Comparison of ENCODE assay signal across 8 mouse cellular contexts in the genomic region with DNA sequence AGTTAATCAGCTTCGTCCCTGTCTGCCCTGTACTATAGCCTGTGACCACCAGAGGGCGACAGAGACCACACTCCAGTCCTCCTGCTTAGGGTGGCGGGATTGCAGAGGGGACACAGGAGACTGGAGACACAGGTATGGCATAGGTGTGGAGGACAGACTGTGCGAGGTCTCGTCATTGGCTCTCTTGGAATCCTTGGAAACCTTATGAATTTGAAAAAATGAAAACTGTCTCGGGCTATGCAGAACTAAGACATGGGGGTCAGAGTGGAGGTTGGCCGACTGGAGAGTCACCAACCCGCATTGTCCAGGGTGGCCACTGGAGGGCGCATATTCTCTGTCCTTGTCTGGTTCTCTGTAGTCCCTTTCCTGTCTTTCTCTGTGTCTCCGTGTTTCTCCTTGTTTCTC. TPM values are rescaled to one million over a fixed set of nuclear protein-coding genes. Genes with fewer than 3 reads are reported as not detected.
DNase-seq lines count a peak whose midpoint lies in the region; ATAC-seq and TF ChIP-seq lines count a peak whose summit lies in the region.

No protein-coding gene starts in this region.

- peaks cover 16% of the 10 kb centered on the region; the same call in 1 of the 2 replicates for H3K27me3 ChIP-seq in E14TG2a.4 (ENCODE audit: insufficient read depth, low read length)
- peaks cover 25% of the 10 kb centered on the region for H3K27me3 ChIP-seq in forebrain, embryonic 12.5 days
- H3K27me3 ChIP-seq in heart, postnatal 0 days (ENCODE audit: control insufficient read depth, insufficient read depth, low read length): peaks cover 36% of the 10 kb centered on the region
- peaks cover 48% of the 10 kb centered on the region for H3K27me3 ChIP-seq in liver, embryonic 15.5 days
- H3K27me3 ChIP-seq in neural tube, embryonic 12.5 days (replicated peaks): peaks cover 16% of the 10 kb centered on the region
- no peaks in the 10 kb centered on the region for H3K27me3 ChIP-seq in stomach, postnatal 0 days (ENCODE audit: control insufficient read depth, insufficient read depth, low read length)

- no peak for TF ChIP-seq EP300 in heart, postnatal 0 days (IDR thresholded peaks at IDR 0.05; ENCODE audit: low read depth)
- no peak for TF ChIP-seq EP300 in stomach, postnatal 0 days (optimal IDR thresholded peaks at IDR 0.05)

- ATAC-seq in forebrain, embryonic 12.5 days (ENCODE audit: low FRiP score): peak; percentile 54
- ATAC-seq in heart, postnatal 0 days (ENCODE audit: insufficient read depth, low read depth): peak; percentile 75
- ATAC-seq in liver, embryonic 15.5 days (ENCODE audit: insufficient read depth): peak; percentile 57; the same call in 1 of the 2 replicates
- ATAC-seq in neural tube, embryonic 12.5 days (ENCODE audit: low FRiP score, low read depth): peak; percentile 52
- peak; percentile 75 for ATAC-seq in stomach, postnatal 0 days (ENCODE audit: low FRiP score, low TSS enrichment)

- WGBS in forebrain, embryonic 12.5 days: under 1% methylated on average over 10 of the region's 10 CpGs
- 1% methylated on average over 10 of the region's 10 CpGs for WGBS in heart, postnatal 0 days
- under 1% methylated on average over 10 of the region's 10 CpGs for WGBS in liver, embryonic 15.5 days (ENCODE audit: insufficient replicate concordance)
- under 1% methylated on average over 10 of the region's 10 CpGs for WGBS in neural tube, embryonic 12.5 days
- WGBS in stomach, postnatal 0 days: under 1% methylated on average over 10 of the region's 10 CpGs

- H3K27ac ChIP-seq in forebrain, embryonic 12.5 days: peak overlapping the region; percentile 38; the same call in 1 of the 2 replicates
- H3K27ac ChIP-seq in heart, postnatal 0 days (ENCODE audit: low read depth): no peak overlapping the region
- no peak overlapping the region for H3K27ac ChIP-seq in liver, embryonic 15.5 days (replicated peaks)
- no peak overlapping the region for H3K27ac ChIP-seq in neural tube, embryonic 12.5 days
- no peak overlapping the region for H3K27ac ChIP-seq in stomach, postnatal 0 days (replicated peaks)

- peak overlapping the region; percentile 39 for H3K4me2 ChIP-seq in forebrain, embryonic 12.5 days
- H3K4me2 ChIP-seq in heart, postnatal 0 days (ENCODE audit: low read depth, low read length): peak overlapping the region; percentile 49
- peak overlapping the region; percentile 54 for H3K4me2 ChIP-seq in liver, embryonic 15.5 days
- H3K4me2 ChIP-seq in neural tube, embryonic 12.5 days (replicated peaks): peak overlapping the region; percentile 50
- peak overlapping the region; percentile 52 for H3K4me2 ChIP-seq in stomach, postnatal 0 days (replicated peaks; ENCODE audit: low read depth)

- H3K36me3 ChIP-seq in E14TG2a.4 (ENCODE audit: insufficient read depth, low read length): no peaks in the 10 kb centered on the region
- H3K36me3 ChIP-seq in forebrain, embryonic 12.5 days (replicated peaks): no peaks in the 10 kb centered on the region
- H3K36me3 ChIP-seq in heart, postnatal 0 days (replicated peaks; ENCODE audit: control insufficient read depth, insufficient read depth, low read length): no peaks in the 10 kb centered on the region
- H3K36me3 ChIP-seq in liver, embryonic 15.5 days (replicated peaks): no peaks in the 10 kb centered on the region
- no peaks in the 10 kb centered on the region for H3K36me3 ChIP-seq in neural tube, embryonic 12.5 days
- no peaks in the 10 kb centered on the region for H3K36me3 ChIP-seq in stomach, postnatal 0 days (ENCODE audit: control insufficient read depth, insufficient read depth, low read length)

- TF ChIP-seq CTCF in E14TG2a.4 (conservative IDR thresholded peaks at IDR 0.05; ENCODE audit: low read length): peak; percentile 93
- peak; percentile 99 for TF ChIP-seq CTCF in heart, postnatal 0 days (IDR thresholded peaks at IDR 0.05; ENCODE audit: low read depth)
- peak; percentile 94 for TF ChIP-seq CTCF in stomach, postnatal 0 days (IDR thresholded peaks at IDR 0.05; ENCODE audit: low read depth)

- peaks cover 36% of the 10 kb centered on the region for H3K4me1 ChIP-seq in E14TG2a.4 (replicated peaks; ENCODE audit: low read depth, low read length)
- peaks cover 58% of the 10 kb centered on the region for H3K4me1 ChIP-seq in forebrain, embryonic 12.5 days
- peaks cover 3% of the 10 kb centered on the region; the same call in 1 of the 2 replicates for H3K4me1 ChIP-seq in heart, postnatal 0 days (ENCODE audit: control insufficient read depth, insufficient read depth)
- peaks cover 5% of the 10 kb centered on the region for H3K4me1 ChIP-seq in liver, embryonic 15.5 days (replicated peaks)
- H3K4me1 ChIP-seq in neural tube, embryonic 12.5 days: peaks cover 46% of the 10 kb centered on the region
- H3K4me1 ChIP-seq in stomach, postnatal 0 days (replicated peaks; ENCODE audit: control insufficient read depth, insufficient read depth): peaks cover 2% of the 10 kb centered on the region; the same call in 1 of the 2 replicates

- DNase-seq in c-Kit-positive CD71-positive TER-119-negative erythroid progenitor cells, embryonic 14.5 days (ENCODE audit: low read depth): peak; percentile 74
- DNase-seq in heart, postnatal 0 days (ENCODE audit: low spot score): peak; percentile 71
- peak; percentile 88 to 94 for DNase-seq in kidney, postnatal 36 days
- peak; percentile 90 for DNase-seq in stomach, postnatal 0 days (ENCODE audit: low spot score)

- no peak overlapping the region for H3K9ac ChIP-seq in forebrain, embryonic 12.5 days
- H3K9ac ChIP-seq in heart, postnatal 0 days (replicated peaks; ENCODE audit: low read depth, low read length): no peak overlapping the region
- H3K9ac ChIP-seq in liver, embryonic 15.5 days: no peak overlapping the region
- H3K9ac ChIP-seq in neural tube, embryonic 12.5 days: 0 out of 2 replicates have a peak overlapping the region, but pooled peaks have one; percentile 30
- H3K9ac ChIP-seq in stomach, postnatal 0 days (ENCODE audit: low read length): no peak overlapping the region

- H3K4me3 ChIP-seq in E14TG2a.4 (replicated peaks; ENCODE audit: low read length): 0 out of 2 replicates have a peak overlapping the region, but pooled peaks have one; percentile 23
- H3K4me3 ChIP-seq in forebrain, embryonic 12.5 days (replicated peaks): no peak overlapping the region
- H3K4me3 ChIP-seq in heart, postnatal 0 days (ENCODE audit: low read depth, low read length): 0 out of 2 replicates have a peak overlapping the region, but pooled peaks have one; percentile 7
- H3K4me3 ChIP-seq in liver, embryonic 15.5 days (replicated peaks): 0 out of 2 replicates have a peak overlapping the region, but pooled peaks have one; percentile 18
- H3K4me3 ChIP-seq in neural tube, embryonic 12.5 days: no peak overlapping the region
- H3K4me3 ChIP-seq in stomach, postnatal 0 days (ENCODE audit: low read depth, low read length): peak overlapping the region; percentile 27

- no peaks in the 10 kb centered on the region for H3K9me3 ChIP-seq in E14TG2a.4 (ENCODE audit: low read length)
- H3K9me3 ChIP-seq in forebrain, embryonic 12.5 days: no peaks in the 10 kb centered on the region
- H3K9me3 ChIP-seq in heart, postnatal 0 days (replicated peaks; ENCODE audit: control insufficient read depth, low read length): no peaks in the 10 kb centered on the region
- H3K9me3 ChIP-seq in liver, embryonic 15.5 days (replicated peaks): no peaks in the 10 kb centered on the region
- H3K9me3 ChIP-seq in neural tube, embryonic 12.5 days: no peaks in the 10 kb centered on the region
- H3K9me3 ChIP-seq in stomach, postnatal 0 days (ENCODE audit: control insufficient read depth, low read length): no peaks in the 10 kb centered on the region

RNA-seq across cellular contexts. Expression of a gene that starts 1.8 kb away (rescaled TPM):
- 2.5 and 3.2 TPM in 2 replicates for polyA plus RNA-seq in forebrain, embryonic 12.5 days (2016; fragmentation: Nextera tagmentation; extraction: Ambion mirVana)
- not detected in 2 replicates for total RNA-seq in heart, postnatal 0 days (2014; rRNA removed; ENCODE audit: low replicate concordance)
- 0.44 TPM in 1 of 2 replicates, not detected in the other for polyA plus RNA-seq in heart, postnatal 0 days (2015; fragmentation: Nextera tagmentation; extraction: Ambion mirVana)
- polyA plus RNA-seq in liver, embryonic 15.5 days (2015; fragmentation: Nextera tagmentation; extraction: Ambion mirVana): not detected in 2 replicates
- 0.89 and 1.3 TPM in 2 replicates for polyA plus RNA-seq in neural tube, embryonic 12.5 days (2016; fragmentation: Nextera tagmentation; extraction: Ambion mirVana)
- 0.18 and 0.33 TPM in 2 replicates for polyA plus RNA-seq in stomach, postnatal 0 days (2015; fragmentation: Nextera tagmentation; extraction: Ambion mirVana)

RNA-seq across cellular contexts. Expression of a gene that starts 49.2 kb away (rescaled TPM):
- 20.4 and 27.0 TPM in 2 replicates for polyA plus RNA-seq in forebrain, embryonic 12.5 days (2016; fragmentation: Nextera tagmentation; extraction: Ambion mirVana)
- 18.7 and 30.8 TPM in 2 replicates for total RNA-seq in heart, postnatal 0 days (2014; rRNA removed; ENCODE audit: low replicate concordance)
- 4.1 and 5.4 TPM in 2 replicates for polyA plus RNA-seq in heart, postnatal 0 days (2015; fragmentation: Nextera tagmentation; extraction: Ambion mirVana)
- polyA plus RNA-seq in liver, embryonic 15.5 days (2015; fragmentation: Nextera tagmentation; extraction: Ambion mirVana): 8.7 and 10.6 TPM in 2 replicates
- polyA plus RNA-seq in neural tube, embryonic 12.5 days (2016; fragmentation: Nextera tagmentation; extraction: Ambion mirVana): 26.0 and 30.5 TPM in 2 replicates
- polyA plus RNA-seq in stomach, postnatal 0 days (2015; fragmentation: Nextera tagmentation; extraction: Ambion mirVana): 6.4 and 7.0 TPM in 2 replicates

Comparison
In these comparisons a context has a peak if more than half of its experiments do, and no peak if none do; other contexts are left out.
1. H3K4me3 ChIP-seq: peak in E14TG2a.4 (single experiment), heart, postnatal 0 days (single experiment), liver, embryonic 15.5 days (single experiment) and stomach, postnatal 0 days (single experiment); none in forebrain, embryonic 12.5 days (single experiment) and neural tube, embryonic 12.5 days (single experiment).
2. Peak in every context shown above with its lines, with median percentiles within 50 percentile points of each other: CTCF ChIP-seq, DNase-seq, ATAC-seq and H3K4me2 ChIP-seq.